Mouse (Mus musculus) heart, embryonic 10.5 days (tissue): ENCODE measurements around the gene Arid2. TPM values are rescaled to one million over a fixed set of nuclear protein-coding genes. Genes with fewer than 3 reads are reported as not detected.

ENCODE experiments used
- microRNA-seq: library from miRNA; unstranded; fragments of <30 nt; microRNA quantifications from one replicate; pipeline ENCODE4, GENCODE M21; 2017
- polyA plus RNA-seq: library from polyadenylated mRNA; unstranded; fragments of >200 nt; fragmentation: Nextera tagmentation; extraction: Ambion mirVana; gene quantifications from 2 replicates; pipeline ENCODE4 v1.2.1, GENCODE M21; 2016

Gene Arid2
- polyA plus RNA-seq, 1 experiment from 2014 or later = 22.0 TPM

Small RNA genes within 50 kb of the gene (microRNA-seq; reads per million reads assigned to microRNA genes)
- not detected for gene Gm25397

Other genes with a start within 250 kb of the Arid2 start
- 77.2 and 93.0 TPM in 2 replicates for gene Scaf11, start 173.3 kb downstream of the Arid2 start, polyA plus RNA-seq